Mouse (Mus musculus): Measurements from ENCODE around the gene Enox1.

Enox1 gene

DNA sequence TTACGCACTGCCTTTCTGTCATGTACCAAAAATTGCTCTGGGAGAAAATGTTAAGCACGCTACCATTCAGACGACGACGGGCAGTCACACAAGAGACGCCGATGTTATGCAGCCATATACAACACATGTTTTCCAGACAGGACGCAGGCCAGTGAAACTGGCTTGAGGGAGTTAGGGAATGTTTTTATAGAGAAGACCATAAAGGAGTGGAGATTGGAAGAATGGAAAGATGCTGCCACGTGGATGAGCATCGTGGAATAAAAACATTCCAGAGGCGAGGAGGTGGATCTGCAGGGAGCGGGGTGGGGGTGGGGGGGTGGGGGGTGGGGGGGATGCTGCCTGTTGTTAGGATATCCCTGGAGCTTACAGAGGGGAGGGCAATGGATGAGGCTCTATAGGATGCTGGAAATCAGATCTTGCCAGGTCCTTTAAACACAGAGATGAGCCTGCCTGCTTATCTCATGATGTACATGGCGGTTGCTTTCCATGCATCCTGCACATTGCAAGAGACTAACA lies 116.4 kb downstream of the Enox1 start:
- DNase-seq (ENCODE audit: low spot score): no peak

DNA sequence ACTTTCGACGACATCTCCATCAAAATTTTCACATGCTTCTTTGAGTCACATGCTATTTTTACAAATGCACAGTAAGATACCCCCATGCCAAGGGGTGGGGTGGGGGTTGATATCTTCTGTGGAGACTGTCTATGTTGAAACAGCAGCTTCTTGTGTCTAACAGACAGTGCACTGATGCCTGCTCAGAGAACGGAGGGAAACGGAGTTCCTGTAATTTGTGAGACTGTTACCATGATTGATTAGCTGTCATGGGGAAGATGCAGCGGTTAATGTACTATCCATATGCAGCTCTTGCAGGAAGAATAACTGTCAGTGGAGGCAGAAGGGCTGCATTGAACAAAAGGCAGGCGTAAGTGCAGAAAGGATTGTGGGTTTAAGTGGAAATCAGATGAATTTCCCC lies 117.2 kb downstream of the Enox1 start:
- no peak for DNase-seq (ENCODE audit: low spot score)

DNA sequence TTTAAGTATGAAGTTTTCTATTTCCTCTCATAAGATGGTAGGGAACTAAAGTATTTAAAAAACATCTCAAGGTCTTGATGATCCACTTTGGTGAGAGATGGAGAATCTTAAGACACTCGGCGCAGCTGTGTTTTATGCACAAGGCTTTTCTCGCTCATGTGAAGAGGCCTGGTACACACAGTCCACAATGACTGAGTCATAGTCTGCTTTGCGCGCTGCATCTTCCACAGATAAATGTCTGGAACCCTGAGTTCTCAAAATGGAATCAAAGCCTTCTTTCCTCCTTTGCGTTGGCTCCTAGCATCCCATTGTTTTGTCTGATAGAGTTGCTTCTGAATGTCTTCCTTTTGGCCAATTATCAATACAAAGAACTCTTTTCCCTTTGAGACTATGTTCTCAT lies 119.0 kb downstream of the Enox1 start:
- DNase-seq (ENCODE audit: low spot score): no peak

DNA sequence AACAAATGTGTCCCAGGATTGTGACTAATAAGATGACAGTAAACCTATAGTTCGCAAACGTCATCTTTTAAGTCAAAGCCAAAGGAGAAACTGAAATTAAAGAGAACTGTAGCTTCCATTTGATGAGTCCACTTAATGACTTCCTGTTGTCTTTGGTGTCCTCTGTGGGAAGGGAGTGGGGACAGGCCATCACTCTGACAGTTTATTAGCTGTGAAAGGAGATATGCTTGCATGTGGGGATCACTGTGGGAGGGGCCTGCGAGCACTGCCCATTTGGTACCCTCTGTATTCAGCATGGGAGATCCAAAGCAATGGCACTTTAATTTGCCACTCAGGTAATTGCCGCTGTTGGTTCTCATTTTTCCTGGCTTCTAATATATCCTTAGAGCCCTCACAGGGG lies 122.6 kb downstream of the Enox1 start:
- no peak for DNase-seq (ENCODE audit: low spot score)

DNA sequence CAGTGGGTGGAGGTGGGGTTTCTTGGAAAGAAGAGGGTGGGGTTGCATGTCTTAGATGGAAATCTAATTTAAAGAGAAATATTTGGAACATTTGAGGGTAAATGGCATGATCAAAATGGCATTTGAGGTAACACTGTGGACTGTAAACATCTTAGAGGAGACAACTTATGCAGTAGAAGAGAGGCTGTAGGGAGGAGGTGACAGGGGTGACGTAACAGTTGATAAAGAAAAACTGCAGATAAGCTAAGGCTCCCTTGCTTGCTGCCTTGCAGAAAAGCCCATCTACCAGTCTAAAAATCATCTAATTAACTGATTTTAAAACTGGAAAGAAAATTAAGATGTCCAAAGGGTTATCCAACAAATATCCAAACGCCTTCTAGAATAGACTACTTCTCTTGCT lies 123.9 kb downstream of the Enox1 start:
- DNase-seq (ENCODE audit: low spot score): no peak

DNA sequence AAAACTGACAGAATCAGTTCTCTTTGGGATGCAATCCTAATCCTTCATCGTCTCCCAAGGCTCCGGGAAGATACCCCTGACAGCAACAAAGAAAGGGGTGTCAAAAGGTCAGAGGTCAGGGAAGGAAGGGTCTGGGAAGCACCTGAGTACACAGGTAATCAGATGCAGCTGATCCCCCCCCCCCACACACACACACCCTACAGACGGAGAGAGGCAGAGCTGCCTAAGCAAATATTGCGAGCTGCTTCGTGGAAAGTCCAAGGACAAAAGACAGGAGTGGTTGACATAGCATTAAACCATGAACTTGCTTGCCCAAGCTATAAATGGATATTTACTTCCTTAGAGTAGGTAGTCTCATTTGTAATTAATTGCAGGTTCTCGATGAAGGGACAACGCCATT lies 124.3 kb downstream of the Enox1 start:
- DNase-seq (ENCODE audit: low spot score): no peak

DNA sequence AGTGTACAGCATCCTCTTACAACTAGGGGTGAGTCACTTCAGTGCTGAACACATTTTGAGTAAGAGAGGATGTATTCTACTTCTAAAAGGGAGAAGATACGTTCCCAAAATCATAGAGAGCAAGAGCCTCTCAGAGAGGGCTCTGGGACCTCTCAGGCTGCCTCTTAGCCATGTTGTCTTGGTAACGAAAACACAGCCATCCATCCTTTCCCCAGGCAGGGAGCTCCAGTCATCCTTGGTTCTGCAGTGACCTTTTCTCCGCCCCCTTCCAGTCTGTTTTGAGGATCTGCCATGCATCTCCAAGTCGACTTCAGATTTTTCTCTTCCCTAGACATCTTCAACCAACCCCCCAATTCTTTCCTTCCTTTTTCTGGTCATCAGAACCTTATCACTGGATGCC lies 127.4 kb downstream of the Enox1 start:
- DNase-seq (ENCODE audit: low spot score): no peak

DNA sequence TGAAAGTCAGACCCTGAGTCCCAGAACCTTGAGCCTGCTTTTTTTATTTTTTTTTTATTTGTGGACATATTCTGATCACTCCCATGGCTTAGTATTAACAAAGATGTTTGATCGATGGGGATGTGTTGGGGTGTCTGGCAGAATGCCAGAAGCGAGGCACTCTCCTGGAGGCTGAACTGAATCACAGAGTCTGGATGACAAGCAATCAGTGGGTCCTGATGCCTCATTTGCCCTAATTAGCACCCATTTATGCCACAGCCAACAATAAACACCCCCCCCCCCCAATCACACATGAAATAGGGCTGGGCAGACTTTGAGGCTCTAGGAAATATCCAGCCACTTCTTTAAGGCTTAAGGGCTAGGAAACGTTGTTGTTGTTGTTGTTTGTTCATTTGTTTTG lies 128.9 kb downstream of the Enox1 start:
- DNase-seq (ENCODE audit: low spot score): no peak

DNA sequence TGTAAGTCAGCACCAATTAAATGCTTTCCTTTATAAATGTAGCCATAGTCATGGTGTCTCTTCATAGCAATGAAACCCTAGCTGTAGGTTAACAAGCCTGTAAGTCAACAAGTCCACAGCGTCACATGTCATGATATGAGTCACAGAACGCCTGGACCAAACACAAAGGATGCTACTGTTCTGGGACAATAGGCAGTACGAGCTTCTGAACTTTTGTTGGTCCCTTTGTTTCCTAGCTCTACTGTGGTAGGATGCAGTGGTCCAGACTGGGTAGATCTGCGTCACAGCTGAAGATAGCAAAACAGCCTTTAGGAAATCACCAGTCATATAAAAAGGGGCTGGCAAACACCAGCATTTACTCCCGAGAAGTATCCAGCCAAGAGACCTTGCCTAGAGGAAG lies 135.2 kb downstream of the Enox1 start:
- no peak for DNase-seq (ENCODE audit: low spot score)

DNA sequence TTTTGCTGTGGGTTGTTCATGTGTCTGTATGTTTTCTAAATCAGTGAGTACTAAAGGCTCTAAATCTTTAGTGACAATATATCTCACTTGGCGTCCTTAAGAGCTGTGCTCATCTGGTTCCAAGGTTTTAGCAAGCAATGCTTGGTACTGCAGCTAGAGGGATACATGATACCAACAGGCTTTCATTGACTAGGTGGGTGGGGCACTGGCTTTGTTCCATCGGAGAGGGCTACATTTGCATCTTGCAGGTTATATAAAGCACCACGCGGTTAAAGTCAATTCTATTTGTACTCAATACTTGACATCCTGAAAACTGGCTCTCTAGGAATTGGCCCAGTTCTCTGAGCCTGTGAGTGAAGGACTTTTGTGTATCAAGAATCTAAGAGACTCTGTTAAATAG lies 140.5 kb downstream of the Enox1 start:
- no peak for DNase-seq (ENCODE audit: low spot score)

DNA sequence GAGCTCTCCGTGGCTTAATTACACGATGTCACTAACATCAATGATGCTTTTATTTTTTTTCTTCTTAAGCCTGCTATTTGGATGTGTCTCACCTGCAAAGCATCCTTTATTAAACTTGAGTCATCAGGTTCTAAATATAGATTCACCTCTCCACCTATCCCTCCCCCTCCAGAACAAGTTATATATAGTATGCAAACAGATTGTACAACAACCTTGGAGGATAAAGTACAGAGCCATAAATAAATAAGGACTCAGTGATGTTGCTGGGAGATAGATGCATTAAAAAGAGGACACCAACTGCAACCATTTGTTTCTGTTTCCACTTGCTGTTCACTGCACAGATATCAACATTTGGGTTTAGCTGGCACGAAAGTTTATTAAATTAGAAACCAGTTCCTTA lies 141.8 kb downstream of the Enox1 start:
- no peak for DNase-seq (ENCODE audit: low spot score)

DNA sequence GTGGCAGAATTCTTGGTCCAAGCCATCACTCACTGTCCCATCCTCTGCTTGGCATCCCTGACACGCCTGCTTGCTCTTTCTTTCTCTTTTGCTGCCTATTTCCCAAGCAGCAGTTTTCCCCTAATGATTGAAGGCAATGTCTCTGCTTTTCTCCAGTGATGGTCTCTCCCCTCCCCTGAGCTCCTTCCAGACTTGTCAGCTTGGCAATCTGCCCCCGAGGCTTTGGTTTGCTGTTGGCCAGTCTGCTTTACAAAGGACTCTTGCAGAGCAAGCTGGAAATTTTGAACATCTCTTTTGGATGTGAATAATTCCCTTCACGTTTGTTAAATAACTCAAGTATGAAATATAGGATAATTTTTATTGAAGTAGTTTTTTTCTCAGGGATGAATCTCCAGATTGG lies 153.0 kb downstream of the Enox1 start:
- DNase-seq (ENCODE audit: low spot score): no peak

DNA sequence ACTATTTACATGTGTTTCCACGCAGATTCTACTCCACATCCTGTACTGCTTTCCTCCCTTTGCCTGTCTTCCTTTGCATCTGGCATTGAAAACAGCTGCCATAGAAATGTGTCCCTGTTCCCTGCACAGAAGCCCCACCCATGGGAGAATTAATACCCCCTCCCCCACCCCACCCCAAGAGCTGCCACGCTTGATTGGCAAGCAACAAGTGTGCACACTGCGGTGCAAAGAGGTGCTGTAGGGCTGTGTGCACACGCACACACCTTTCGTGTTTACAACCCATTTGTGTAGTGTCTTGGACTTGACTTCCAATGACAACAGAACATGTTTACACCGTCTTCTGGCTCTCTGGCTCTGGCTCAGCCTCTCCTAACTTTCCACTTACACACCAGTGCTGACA lies 154.9 kb downstream of the Enox1 start:
- DNase-seq (ENCODE audit: low spot score): no peak

DNA sequence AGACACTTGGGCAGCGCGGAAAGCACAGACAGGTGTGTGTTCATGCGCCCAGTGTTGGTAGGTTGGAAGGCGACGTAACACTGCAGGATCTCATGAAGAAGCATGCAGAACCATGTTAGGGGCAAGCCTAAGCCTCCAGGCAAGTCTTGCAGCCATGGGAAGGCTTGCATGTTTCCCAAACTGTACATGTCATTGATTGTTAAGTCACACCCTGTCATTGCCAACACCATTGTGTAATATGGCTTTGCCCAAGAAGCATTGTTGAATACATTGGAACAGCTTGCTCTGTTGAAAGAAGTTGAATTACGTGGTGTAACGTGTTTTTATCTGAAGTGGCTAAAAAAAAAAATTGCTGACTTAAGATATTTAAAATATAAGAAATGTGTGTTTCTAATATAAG lies 162.8 kb downstream of the Enox1 start:
- no peak for DNase-seq (ENCODE audit: low spot score)

DNA sequence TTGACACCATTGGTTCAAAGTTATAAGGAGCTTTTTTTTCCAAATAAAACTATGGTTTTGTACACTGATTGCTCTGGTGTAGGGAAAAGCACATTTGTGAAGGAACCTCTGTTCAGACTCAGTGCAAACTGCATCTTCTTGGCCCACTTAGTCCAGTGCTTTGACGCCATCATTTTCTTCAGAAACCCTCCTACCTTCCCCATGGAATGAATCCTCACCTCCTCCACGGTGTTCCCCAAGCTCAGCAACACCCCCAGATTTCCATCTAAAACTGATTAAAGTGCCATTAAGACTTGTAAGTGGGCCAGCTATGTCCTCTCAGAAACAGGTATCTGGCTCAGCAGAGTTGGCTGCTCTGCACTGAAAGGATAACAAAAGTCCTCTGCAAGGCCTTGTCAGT lies 167.8 kb downstream of the Enox1 start:
- DNase-seq (ENCODE audit: low spot score): no peak

DNA sequence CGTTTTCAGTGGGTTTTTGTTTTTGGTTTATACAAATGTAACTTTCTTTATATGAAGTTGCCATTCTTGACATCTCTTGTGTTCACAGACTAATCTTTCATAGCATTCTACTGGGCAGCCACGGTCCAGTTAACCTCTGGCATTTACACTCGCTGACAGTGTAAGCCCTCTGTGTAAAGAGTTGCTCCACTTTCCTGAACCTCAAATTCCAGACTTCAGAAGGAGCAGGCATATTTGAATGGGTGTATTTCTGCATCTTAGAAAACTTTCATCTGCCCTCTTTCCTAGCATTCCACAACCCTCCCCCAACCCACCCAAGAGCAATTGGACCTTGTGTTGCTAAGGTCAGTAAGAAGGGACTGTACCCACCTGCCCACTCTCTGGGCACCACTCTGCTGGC lies 171.1 kb downstream of the Enox1 start:
- no peak for DNase-seq (ENCODE audit: low spot score)

DNA sequence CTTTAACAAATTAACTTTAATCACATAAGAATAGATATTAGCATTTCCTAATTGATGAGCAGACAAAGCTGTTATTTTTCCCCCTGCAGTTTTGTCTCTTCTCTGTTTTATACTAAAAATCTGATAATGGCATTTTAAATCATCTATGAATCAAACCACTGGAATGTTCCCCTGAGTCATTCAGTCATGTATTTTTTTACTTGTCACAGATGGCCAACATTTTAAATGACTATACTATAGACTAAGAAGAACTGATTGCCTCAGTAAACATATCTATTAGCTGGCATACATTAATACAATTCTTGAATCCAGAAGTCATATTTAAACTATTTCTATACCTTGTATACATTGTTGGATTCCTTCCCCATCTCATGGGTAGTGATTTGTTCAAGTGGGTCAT lies 173.2 kb downstream of the Enox1 start:
- DNase-seq (ENCODE audit: low spot score): no peak

DNA sequence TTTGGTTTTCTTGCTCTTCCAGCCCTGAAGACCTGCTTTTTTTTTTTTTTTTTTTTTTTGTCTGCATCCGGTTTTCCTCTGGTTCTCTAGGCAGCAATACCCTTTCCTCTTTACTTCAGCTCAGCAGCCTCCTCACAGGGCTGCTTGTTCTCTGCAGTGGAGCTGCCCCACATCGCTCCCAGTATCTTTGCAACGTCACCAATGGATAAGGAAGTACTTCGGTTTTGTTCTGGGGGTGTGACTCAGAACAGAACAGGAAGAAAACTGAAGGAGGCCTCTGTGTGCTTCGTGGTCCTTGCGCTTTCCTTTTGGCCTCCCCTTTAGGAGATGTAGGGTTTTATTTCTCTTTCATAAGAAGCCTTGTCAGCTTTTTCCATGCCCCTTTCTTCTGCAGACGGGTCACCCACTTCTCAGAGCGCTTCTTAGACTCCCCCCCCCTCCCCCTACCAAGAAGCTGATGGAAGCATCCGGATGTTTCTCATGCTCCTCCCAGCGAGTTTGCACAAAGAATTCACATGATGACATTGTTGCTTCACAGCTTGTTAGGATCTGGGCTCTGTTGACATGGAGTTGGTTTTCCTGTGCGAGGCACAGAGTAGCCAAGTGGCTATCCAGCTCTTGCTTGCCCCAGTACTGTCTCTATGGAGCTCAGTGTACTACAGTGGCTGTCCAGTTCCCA lies 187.2 kb downstream of the Enox1 start:
- DNase-seq (ENCODE audit: low spot score): no peak

DNA sequence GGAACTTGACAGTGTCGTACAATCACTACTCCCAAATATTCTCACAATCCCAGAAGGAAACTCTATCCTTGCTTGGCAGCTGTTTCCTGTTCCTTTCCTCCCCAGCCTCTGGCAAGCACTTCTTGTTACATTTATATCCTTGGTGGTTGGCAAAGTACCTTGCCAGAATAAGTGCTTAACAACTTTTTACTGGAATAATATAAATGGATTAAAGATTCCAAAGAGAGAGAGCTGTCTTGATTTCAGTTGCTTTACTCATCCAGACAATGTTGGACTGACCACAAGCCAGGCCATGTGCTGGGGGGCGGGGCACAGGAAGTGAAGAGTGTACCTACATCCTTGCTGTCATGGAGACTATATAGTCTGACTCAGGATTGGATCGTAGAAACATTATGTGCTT lies 189.7 kb downstream of the Enox1 start:
- no peak for DNase-seq (ENCODE audit: low spot score)

DNA sequence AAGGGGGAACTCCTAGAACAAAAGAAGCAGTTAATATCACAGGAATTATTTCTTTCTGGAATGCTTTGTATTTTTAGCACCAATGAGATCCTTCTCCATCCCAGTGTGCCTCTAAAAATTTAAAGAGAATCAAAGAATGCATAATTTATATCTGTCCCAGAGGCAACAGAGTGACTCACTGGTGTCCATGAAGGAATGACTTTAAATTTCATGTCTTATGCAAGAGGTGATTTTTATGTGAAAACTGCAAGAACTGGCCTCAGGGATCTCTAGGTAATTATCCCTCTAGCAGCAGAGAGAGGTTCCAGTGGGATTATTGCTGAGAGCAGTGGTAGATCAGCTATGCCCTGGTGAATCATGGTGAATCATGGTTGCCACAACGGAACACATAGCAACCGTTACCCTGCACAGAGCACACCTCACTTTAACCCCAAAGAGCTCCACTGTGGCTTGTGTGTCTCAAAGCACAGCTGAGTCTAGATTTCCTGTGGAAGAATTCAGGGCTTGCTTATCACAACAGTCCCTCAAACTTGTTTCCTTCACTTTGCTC lies 195.3 kb downstream of the Enox1 start:
- DNase-seq (ENCODE audit: low spot score): no peak

DNA sequence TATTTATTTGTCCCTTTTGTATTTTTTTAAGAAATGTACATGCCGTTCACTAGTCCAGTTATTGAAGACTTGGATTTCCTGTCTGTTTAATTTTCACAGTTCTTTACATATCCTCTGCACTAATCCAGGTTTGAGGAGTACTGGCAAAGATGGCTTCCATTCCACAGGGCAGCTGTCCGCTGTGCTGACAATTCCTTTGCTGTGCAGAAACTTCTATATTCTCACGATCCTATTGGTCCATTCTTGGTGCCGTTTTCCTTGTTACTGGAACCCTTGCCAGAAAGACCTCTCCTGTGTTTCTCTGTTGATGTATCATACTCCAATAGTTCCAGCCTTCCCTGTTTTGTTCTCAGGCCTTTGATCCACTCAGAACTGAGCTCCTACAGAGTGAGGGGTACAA lies 206.1 kb downstream of the Enox1 start:
- DNase-seq (ENCODE audit: low spot score): no peak

DNA sequence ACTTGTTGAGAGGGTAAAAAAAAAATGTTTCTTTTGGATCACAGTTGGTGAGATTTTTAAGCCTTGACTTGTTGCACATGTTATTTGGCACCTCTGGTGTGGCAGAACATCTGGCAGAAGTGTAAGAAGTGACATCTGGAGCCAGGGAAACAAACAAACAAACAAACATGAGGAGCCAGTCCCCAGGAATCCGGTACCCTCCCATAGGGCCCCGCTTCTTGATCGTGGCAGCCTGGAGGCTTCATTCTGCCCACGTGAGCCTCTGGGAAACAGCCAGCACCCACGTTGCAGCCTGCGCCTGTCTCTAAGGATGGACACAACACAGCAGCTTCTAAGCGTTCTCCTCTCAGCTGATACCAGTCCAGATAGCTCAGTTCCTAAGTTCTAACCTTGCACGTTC lies 211.8 kb downstream of the Enox1 start:
- DNase-seq (ENCODE audit: low spot score): no peak

DNA sequence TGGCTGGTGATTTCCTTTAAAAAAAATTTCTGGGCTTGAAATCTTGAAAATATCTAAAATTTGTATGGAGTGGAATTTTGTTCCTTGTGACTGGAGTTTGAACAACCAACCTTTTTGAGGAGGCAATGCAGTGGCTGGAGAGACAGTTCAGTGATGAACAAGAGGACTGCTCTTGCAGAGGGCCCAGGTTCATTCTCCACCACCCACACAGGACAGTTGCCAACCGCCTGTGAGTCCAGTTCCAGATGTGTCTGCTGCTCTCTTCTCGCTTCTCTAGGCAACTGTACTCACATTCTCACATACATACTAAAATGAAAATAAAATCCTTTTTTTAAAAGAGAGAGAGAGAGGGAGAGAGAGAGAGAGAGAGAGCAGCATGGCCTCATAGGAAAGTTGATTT lies 212.5 kb downstream of the Enox1 start:
- DNase-seq (ENCODE audit: low spot score): no peak

DNA sequence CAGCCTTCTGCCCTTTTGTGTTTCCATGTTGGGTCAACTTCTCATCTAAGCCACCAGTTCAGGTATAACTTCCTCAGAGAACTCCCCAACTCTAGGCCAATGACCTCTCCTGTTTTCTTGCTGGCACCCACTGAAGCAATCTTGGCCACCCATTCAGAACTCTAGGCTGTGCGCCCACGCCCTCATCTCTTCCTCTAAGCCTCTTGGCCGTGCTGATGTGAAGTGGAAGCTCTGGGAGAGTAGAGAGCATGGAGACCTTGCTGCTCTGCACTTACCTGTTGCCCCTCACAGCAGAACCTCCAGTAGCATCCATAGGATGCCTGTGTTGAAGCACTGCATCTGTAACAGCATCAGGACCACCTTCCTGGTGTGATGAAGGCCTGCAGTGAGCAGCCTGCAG lies 214.0 kb downstream of the Enox1 start:
- DNase-seq (ENCODE audit: low spot score): no peak
